Mouse (Mus musculus) spleen, adult 10 weeks (tissue): ENCODE results near the gene Chl1. TPM values are rescaled to one million over a fixed set of nuclear protein-coding genes. Genes with fewer than 3 reads are reported as not detected.

Experiments used
- polyA plus RNA-seq: library from polyadenylated mRNA; stranded (reverse); fragments of 350-450 nt; fragmentation: Illumina TruSeq; extraction: RNeasy Lipid Tissue Mini Kit (QIAGEN cat#74804); gene quantifications from one replicate; pipeline ENCODE4 v1.2.3, GENCODE M21; 2015; ENCODE audit warnings: low replicate concordance; ENCODE audit not compliant: insufficient read depth

Gene Chl1
- 0.90 TPM for polyA plus RNA-seq

GRCm38 (mm10) chr6:103510392-103511289, at the start of gene Chl1:
Chl1 (plus strand) TSS chr6:103510586.

